Mouse (Mus musculus) left cerebral cortex, postnatal 4 days (tissue): ENCODE results near the gene Rxra. TPM values are rescaled to one million over a fixed set of nuclear protein-coding genes. Genes with fewer than 3 reads are reported as not detected.

Experiments used
- DNase-seq: peaks from one replicate; pipeline ENCODE4 v3.0.0-alpha.2; 2022
- intact Hi-C: fragments of 180-260 bp; cut with DNase I; formaldehyde crosslinking; loops from one replicate; pipeline ENCODE4 v1.15.1; 2025
- total RNA-seq, 2 experiments: library from RNA; stranded (reverse); gene quantifications; 2 replicates each; pipeline ENCODE4 v1.2.3; 2021

The Rxra gene
- total RNA-seq, 2 experiments from 2014 or later = 8.8 to 12.8 TPM

DNA sequence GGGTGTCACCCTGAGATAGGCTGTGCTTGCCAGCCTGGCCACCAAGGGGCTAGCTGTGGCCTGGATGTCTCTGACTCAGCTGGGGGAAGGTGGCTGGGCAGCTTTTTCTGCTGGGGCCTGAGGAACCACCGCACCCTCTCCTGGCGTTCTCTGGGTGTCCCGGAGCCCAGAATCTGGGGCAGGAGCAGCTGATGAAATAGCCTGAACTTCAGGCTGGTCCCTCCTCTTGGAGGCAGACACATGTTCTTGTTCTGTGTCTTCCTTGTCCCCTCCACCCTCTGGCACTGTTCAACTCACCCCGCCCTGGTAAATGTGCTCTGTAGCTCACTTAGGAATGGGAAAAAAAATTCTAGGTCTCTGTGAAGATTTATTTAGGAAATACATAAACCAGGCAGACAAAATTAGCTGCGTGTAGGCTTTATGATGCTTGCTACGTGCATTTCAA lies 109.8 kb downstream of the Rxra start:
- intact Hi-C loops = no loop called here
- no peak for DNase-seq

DNA sequence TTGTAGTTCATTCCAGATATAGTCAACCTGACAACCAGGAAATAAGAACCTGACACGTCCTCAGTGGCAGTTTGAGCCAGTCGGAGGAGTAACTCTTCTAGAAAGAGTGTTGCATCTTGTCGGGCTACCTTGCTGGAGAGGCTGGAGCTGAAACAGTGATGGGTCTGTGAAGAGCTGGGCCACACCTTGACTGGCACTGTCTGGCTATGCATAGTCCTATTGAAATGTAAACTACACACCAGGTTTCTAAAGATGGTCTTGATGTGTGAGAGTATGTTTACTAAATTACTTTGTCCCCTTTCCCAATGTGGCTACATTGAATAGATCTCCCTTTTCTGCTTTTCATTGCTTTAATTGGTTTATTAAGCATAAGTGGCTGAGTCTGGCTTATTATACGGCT lies 115.3 kb downstream of the Rxra start:
- no peak for DNase-seq
- intact Hi-C loops = no loop called here

DNA sequence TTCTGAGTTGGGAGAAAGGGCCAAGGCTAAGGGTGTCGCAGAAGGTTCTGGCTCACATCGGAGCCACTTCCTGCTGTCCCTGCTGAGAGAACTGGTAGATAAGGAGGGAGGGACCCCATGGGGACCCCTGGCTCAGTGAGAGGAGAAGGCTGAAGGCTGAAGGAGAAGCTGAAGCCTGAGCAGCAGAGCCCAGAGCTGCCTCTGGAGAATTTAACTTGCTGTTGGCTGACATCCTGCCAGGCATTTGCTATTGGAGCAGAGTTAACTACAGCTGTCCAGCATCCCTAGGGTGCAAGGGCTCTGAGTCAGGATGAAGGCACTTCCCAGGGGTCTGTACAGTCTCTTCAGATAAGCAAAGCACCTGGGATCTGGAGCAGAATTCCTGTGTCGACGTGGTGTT lies 122.8 kb downstream of the Rxra start:
- intact Hi-C loops = no loop called here
- DNase-seq = no peak

DNA sequence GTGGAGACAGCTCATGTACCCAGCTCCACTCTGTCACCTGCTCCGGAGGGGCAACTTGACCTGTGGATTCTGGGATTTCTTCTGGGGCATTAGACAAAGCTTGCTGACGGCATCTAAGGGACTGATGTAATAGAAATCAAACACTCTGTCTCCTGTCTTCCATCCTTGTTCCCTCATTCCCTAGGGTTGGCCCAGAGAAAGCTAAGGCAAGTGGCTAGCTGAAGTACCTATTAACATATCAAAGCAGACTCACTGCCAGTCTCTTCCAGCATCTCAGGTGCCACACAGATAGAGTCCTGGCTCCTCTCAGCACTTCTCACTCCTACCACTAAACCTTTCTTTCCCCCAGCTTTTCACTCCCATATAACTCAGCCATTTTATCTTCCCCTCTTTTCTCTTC lies 124.8 kb downstream of the Rxra start:
- no peak for DNase-seq
- intact Hi-C loops = no loop called here

DNA sequence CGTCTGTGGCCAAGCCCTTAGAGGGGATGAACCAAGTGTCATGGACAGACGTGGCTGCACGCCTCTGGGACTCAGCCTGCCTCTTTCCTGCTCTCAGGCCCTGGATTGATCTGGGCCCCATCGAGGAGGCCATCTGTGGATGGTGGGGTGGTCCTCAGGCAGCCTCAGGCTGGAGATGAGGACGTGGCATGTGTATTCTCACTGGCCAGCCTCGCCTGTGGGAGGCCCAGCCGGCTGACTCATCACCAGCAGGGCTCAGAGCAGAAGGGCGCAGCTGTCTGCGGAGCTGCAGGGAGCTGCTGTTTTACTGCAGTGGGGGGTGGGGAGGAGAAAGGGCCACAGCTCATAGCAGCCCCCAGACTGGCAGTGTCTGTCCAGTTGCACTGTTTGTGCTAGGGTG lies 126.3 kb downstream of the Rxra start:
- peak; percentile 27 for DNase-seq
- intact Hi-C loops = no loop called here

DNA sequence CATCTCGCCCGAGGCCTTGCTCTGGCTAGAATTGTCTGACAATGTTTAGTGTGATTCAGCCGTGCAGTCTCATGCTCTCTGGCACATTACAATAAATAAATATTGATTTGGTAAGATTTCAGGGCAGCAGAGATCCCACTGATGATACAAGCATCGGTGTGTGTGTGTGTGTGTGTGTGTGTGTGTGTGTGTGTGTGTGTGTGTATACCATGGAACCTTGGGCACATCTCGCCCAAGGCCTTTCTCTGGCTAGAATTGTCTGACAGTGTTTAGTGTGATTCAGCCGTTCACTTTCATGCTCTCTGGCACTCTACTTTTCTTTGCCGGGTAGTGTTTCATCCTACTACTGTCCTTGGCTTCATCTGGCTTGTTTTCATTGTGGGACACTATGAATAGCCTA lies 130.5 kb downstream of the Rxra start:
- intact Hi-C loops = no loop called here
- no peak for DNase-seq

DNA sequence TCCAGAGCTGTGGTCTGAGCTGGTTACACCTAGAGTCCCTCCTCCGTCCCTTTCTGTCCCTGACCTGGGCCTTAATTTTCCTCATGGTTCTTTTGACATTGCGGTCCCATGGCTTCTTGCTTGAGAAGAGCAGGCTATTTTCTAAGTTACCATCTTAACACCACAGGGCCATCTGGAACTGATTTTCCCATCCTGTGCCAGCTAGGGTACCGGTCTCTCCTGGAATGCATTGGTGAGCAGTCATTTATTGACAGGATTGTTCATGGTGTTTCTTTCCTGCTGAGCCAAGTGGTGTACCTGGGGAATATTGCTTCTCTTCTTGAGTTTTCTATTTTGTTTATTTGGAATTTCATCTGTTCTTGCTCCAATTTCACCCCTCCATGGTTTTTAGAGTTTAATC lies 131.4 kb downstream of the Rxra start:
- intact Hi-C loops = no loop called here
- no peak for DNase-seq

DNA sequence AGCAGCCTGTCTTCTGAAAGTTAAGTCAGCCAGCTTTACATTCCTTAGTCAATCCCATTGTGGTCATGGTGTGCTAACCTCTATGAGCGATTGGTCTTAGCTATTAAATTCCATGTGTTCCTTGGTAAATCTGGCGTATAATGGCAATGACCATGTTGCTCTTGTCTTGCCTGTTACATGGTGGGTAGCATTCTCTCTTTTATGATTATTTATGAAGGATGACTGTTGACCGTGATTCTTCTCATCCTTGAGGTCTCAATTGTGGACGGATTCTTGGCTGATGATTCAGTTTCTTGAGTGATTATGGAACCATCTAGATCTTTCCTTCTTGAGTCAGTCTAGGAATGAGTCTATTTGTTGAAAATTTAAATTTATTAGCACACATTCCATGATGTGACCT lies 133.7 kb downstream of the Rxra start:
- DNase-seq = no peak
- intact Hi-C loops = no loop called here

Other genes with a start within 250 kb of the Rxra start
- gene Vav2, start 249.4 kb upstream of the Rxra start, total RNA-seq = 10 to 100 TPM; 59.2 to 60.4 TPM
- 10 to 100 TPM; 23.6 to 27.2 TPM for gene Brd3os, start 234.1 kb upstream of the Rxra start, total RNA-seq
- 100 to 1,000 TPM; 119 to 123 TPM for gene Brd3, start 168.8 kb upstream of the Rxra start, total RNA-seq
- gene Wdr5, start 161.3 kb upstream of the Rxra start, total RNA-seq = 10 to 100 TPM; 52.5 to 52.8 TPM
- gene Col5a1, start 210.0 kb downstream of the Rxra start, total RNA-seq = 10 to 100 TPM; 11.1 to 12.4 TPM